Mouse (Mus musculus) cerebellum, postnatal 14 days (tissue): Measurements from ENCODE around the gene Mad1l1.

Source experiments
- DNase-seq, 2 experiments: peaks; one replicate each; pipeline ENCODE4 v3.0.0; 2021; ENCODE audit warnings: mixed read lengths in 2 of 2

Mad1l1 gene

DNA sequence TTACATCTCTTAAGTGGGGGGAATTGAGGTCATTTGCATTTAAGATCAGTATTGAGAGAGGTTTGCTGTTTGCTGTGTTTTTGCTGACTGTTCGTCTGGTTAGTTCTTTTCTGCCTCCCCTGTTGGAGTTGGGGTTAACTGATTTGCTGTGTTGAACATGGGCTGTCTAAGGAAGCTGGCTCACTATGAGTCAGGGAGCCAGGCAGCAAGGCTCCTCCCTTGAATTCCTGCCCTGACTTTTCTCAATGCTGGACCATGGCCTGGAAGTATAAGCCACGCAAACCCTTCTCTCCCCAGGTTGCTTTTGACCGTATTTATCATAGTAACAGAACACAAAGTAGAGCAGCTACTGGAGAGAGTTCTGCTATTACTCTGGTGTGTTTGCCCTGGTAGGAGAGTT is 329.8 kb downstream of the Mad1l1 start:
- no peak for DNase-seq

DNA sequence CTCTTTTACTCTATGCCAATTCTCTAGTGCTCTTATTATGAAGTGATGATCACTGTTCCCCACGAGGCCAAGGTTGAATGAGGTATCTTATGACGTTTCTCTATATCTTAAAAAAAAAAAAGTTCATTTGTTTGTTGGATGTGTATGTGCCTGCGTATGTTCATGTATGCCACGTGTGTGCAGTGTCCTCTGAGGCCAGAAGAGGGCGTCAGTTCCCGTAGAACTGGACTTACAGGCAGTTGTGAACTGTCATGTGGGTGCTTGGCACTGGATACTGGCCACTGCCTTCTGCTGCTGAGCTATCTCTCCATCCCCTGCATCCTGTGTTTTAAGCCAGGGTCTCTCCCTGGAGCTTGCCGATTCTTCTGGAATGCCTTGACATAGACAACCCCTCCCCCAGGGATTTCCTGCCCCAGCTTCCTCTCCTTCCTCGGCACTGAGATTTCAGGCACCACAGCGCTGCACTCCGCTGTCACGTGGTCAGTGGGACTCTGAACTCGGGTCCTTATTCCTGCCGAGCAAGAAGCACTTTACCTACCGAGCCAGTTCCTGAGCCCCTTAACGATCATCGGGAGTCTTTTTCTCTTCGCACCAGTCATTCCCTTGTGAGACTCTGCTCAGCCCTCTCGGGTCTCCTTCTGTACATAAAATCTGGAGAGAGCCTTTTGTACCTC is 336.1 kb downstream of the Mad1l1 start:
- no peak for DNase-seq

DNA sequence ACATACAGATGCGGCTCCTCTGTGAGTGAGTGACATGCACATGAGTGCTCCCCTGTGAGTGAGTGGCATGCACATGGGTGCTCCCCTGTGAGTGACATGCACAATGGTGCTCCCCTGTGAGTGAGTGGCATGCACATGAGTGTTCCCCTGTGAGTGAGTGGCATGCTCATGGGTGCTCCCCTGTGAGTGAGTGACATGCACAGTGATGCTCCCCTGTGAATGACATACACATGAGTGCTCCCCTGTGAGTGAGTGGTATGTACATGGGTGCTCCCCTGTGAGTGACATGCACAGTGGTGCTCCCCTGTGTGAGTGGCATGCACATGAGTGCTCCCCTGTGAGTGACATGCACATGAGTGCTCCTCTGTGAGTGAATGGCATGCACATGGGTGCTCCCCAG is 339.4 kb downstream of the Mad1l1 start:
- no peak for DNase-seq

DNA sequence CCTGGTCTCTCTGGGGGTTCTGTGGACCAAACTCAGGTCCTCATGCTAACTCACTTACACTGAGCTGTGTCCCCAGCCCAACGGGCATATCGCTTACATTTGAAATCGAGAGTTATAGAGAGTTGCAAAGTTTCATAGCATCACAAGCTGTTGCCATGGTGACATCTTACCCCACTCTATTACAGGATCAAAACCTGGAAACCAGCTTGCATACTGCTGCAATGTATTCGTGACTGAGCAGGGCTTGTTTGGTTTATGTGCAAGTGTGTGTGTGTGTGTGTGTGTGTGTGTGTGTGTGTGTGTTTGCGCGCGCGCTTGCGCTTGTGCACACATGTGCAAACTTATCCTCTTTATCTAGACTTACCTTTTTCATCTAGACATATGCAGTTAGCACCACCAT is 342.0 kb downstream of the Mad1l1 start:
- no peak for DNase-seq

DNA sequence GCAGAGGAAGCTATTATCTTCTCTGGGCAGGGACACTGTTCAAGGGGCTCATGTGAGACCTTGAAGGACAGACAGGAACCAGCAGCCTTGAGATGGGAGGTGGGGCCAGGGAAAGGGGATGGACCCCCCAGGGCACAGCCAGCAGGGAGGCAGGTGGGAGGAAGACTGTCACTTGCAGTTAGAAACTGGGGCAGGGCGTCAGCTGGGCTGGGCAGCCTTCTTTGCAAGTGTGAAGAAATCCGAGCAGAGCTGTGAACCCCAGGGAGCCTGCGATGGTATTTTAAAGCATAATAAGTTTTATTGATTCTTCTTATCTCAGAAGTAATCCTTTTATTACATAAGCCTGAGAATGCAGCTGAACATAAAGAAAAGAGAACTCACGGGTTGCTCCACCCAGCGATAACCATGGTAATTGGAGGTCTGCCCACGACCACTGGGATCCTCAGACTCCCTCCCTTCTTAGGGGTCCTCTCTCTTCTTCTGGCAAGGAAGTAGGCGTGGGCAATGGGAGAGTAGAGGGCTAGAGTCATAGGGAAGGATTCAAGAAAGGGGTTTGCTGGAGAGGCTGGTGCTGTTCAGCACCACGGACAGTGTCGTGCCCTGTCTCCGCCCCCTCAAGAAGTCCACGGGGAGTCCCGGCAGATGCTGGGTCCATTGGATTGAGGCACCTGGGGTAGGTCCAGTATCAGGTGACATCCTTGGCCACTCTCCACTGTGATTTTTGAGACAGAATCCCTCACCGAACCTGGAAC is 342.7 kb downstream of the Mad1l1 start:
- no peak for DNase-seq

DNA sequence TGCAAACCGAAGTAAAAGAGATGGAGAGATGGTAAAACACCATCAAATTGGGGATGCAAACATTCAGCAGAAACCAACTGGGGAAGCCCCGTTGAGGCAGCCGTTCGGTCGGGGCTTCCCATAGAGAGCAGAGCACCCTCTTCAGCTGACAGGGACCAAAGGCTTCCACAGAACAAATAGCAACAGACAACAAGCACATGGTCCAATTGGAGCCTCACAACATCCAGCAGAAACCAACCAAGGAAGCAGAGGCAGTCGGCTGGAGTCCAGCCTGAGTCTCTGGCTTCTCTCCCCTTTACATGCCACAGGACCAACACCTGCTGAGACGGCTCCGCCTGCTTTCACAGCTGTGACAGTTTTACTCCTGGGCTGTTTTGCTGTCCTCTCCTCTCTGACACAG is 343.9 kb downstream of the Mad1l1 start:
- DNase-seq, result no peak

DNA sequence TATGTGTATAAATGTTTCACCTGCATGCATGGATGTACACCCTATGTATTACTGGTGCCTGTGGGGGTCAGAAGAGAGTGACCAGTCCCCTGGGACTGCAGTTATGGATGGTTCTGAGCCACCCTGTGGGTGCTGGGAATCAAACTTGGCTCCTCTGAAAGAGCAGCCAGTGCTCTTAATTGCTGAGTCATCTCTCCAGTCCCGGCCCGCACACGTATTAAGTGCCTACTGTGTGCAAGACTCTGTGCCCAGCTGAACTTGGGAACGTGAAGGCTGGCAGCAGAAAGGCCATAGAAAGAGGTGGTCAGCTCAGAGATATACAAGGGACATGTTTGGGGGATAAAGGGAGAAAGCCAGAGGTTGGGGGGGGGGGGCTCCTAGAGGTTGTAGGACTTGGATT is 344.8 kb downstream of the Mad1l1 start:
- DNase-seq, result no peak

DNA sequence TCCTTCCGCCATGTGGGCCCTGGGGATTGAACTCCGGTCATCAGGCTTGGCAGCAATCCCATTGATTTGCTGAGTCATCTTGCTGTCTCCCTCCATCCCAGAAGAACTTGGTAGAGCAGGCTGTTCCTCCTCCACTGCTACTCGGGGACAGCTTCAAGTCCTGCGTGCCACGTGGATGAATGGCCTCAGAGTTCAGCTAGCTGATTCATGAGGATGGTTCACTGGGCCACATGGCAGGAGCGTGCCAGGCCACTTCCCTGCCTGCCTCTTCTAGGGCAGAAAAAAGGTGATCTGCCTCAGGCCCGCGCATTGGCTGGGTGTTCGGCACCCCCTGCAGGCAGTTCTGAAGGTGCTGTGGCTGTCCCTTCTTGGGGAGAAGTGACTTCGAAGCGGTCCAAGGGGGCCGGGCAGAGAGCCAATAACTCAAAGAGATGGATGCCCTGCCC is 351.1 kb downstream of the Mad1l1 start:
- DNase-seq, result peak; percentile 28 to 48

DNA sequence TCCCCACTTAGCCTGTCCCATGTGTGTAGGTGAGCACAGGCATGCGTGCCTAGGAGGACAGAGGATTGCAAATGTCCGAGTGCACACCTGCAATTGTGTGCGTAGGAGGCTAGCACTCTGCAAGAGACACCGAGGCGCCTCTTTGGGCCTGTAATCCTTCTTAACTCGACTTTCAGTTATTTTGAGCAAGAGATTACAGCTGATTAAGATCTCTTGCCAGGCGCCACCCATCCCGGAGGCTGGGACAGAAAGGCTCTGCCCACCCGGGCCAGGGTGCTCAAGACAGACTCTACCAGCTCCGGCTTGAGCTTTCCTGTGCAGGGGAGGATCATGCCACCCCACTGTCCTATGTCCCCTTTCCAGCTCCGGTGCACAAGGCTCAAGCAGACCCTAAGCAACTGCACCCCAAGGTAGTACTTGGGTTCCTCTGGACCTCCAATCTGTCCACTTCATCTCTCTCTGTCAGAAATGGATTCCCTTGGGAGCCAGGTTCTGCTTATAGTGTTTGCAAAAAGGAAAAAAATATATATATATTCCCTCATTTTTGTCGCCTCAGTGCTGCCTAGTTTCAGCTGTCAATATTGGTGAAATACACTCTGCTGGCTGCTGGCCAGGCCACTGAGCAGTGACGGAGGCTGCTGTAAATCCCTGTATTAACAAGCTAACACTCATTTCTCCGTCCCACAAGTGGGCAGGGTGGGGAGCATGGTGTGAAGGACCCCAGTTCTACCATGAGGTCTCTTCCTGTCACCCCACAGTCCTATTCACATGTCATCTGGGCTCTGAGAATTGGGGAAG is 352.0 kb downstream of the Mad1l1 start:
- no peak for DNase-seq

DNA sequence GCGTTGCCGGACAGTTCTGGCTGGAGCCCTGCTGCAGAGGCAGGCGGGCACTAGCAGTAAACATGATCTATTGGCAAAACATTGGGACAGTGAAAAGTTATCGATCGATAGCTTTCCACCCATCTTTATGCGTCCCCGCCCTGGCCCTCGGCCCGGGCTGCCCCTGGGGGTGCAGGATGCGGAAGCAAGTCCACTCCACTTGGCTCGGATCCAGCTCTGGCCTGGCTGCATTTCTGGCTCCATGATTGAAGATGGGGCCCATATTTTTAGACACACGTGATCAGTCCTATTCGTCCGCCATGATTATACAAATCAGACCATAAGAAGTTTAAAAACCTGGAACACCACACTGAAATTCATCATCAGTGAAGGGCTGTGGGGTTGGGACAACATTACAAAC is 355.8 kb downstream of the Mad1l1 start:
- DNase-seq, result peak in 1 of 2 experiments; percentile 65

DNA sequence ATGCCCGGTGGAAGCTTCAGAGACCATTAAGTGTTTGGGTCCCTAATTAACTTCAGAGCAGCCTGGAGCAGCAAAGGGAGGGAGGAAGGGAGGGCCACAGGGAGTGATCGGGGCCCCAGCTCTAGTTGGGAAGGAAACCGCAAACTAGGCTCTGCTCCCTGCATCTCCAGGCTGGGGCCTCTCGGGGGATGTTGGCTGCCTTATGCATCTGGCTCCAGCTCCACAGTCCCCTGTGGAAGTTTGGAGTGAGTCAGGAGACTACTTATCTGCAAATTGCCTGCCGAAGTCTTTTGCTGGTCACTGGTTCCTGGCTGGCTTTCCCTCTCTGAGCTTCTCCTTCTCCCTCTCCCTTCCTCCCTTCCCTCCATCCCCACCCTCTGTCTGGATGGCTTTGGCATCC is 357.0 kb downstream of the Mad1l1 start:
- no peak for DNase-seq

DNA sequence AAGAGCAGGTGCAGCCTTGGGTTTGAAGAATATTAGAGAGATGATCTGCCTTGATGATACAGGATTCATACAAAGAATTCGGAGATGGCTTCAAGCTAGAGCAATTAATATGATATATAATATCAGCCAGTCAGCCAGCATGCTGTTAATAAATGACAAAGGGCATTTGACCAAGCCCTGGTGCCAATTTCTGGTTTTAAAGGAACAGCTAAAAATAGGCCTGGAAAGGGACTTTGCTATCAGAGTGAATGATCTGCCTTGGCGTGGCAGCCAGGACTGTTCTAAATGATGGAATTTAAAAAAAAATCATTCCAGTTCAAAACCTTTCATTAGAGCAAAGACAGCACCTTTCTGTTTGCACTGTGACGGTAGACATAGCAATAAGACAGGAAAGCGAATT is 361.6 kb downstream of the Mad1l1 start:
- no peak for DNase-seq
